1 mouse cellular context compared by ENCODE assay signal in the genomic region with DNA sequence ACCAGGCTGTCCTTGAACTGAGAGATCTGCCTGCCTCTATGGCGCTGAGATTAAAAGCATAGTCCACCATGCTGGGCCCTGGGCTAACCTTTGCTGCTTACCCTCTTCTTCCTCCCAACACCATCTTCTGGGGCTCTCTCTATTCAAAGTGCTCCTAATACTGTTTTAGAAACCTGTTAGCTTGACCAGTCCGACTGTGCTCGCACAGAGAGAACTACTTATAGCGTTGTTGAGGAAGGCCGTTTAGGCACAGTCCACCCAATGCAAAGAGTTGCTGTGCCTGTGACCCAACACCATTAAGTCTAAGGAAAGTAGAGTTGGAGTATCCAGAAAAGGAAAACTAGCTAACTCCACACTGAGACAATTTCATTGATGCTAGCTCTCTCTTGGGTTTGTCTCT.
TF ChIP-seq lines count a peak whose summit lies in the region.

No protein-coding gene starts in this region.

TF ChIP-seq in CH12.LX, 34 proteins besides CTCF, POLR2A, EP300 and RAD21 (continued from another document):
- TF ChIP-seq HCFC1 (IDR thresholded peaks at IDR 0.05; ENCODE audit: low read depth, low read length): no peak
